Mouse (Mus musculus) heart, postnatal 0 days (tissue): ENCODE results near the gene Dgke. TPM values are rescaled to one million over a fixed set of nuclear protein-coding genes. Genes with fewer than 3 reads are reported as not detected.

Source experiments
- ATAC-seq: fragments of 200-750 bp; cut with Nextera tagmentation; 2 replicates; pipeline ENCODE4 v1.8.0; 2017; ENCODE audit warnings: low read depth, moderate number of reproducible peaks, moderate library complexity; ENCODE audit not compliant: insufficient read depth
- DNase-seq: peaks from one replicate; pipeline ENCODE4 v3.0.0-alpha.2; 2016; ENCODE audit warnings: low spot score
- H3K27ac ChIP-seq: fragments of 300-500 bp; sonication (generic); 2 replicates; pipeline ENCODE4 v1.5.1; 2014; ENCODE audit warnings: low read depth, mild to moderate bottlenecking
- H3K27me3 ChIP-seq: fragments of 300-500 bp; sonication (generic); 2 replicates; pipeline ENCODE4 v1.6.1; 2014; ENCODE audit warnings: low read length, mixed read lengths; ENCODE audit not compliant: control insufficient read depth, insufficient read depth
- H3K36me3 ChIP-seq: fragments of 300-500 bp; sonication (generic); replicated peaks from 2 replicates; pipeline ENCODE4 v1.6.1; 2014; ENCODE audit warnings: low read length, mixed read lengths; ENCODE audit not compliant: control insufficient read depth, insufficient read depth
- H3K4me1 ChIP-seq: fragments of 300-500 bp; sonication (generic); 2 replicates; pipeline ENCODE4 v1.6.1; 2014; ENCODE audit warnings: antibody characterized with exemption; ENCODE audit not compliant: control insufficient read depth, insufficient read depth
- H3K4me2 ChIP-seq: fragments of 300-500 bp; sonication (generic); 2 replicates; pipeline ENCODE4 v1.6.1; 2014; ENCODE audit warnings: low read depth, mild to moderate bottlenecking, low read length, moderate library complexity
- H3K4me3 ChIP-seq: fragments of 300-500 bp; sonication (generic); 2 replicates; pipeline ENCODE4 v1.5.1; 2014; ENCODE audit warnings: low read depth, low read length
- H3K9ac ChIP-seq: fragments of 300-500 bp; sonication (generic); replicated peaks from 2 replicates; pipeline ENCODE4 v1.6.1; 2014; ENCODE audit warnings: low read depth, low read length, mixed read lengths
- H3K9me3 ChIP-seq: fragments of 300-500 bp; sonication (generic); replicated peaks from 2 replicates; pipeline ENCODE4 v1.6.1; 2016; ENCODE audit warnings: low read length; ENCODE audit not compliant: control insufficient read depth
- CTCF ChIP-seq: IDR thresholded peaks from 2 replicates; pipeline ENCODE4 v1.5.1; 2016; ENCODE audit warnings: antibody characterized with exemption, control low read depth, low read depth
- EP300 ChIP-seq: IDR thresholded peaks from 2 replicates; pipeline ENCODE4 v1.6.1; 2016; ENCODE audit warnings: antibody characterized with exemption, low read depth
- WGBS: fragments of 180-500 bp; shearing (Covaris S2); extraction: QIAGEN DNeasy Blood & Tissue Kit; methylation state at CpG from one replicate; pipeline ENCODE4 v1.1.7; 2014; 5-methylcytosine and 5-hydroxymethylcytosine counted together
- polyA plus RNA-seq: library from polyadenylated mRNA; unstranded; fragments of >200 nt; fragmentation: Nextera tagmentation; extraction: Ambion mirVana; gene quantifications from 2 replicates; pipeline ENCODE4 v1.2.1, GENCODE M21; 2015
- total RNA-seq: library from RNA; depleted of rRNA; stranded (reverse); fragments of >200 nt; gene quantifications from 2 replicates; pipeline ENCODE4 v1.2.3, GENCODE M21; 2014; ENCODE audit warnings: low replicate concordance

The Dgke gene
- total and polyA plus RNA-seq, 2 experiments from 2014 or later: 5.3 to 12.6 TPM

- Histone ChIP-seq H3K4me2 (no peak overlapping the region), H3K9me3 (no peaks in the 10 kb centered on the region), H3K4me3 (no peak overlapping the region), H3K9ac (no peak overlapping the region), H3K27me3 (no peaks in the 10 kb centered on the region), H3K4me1 (peaks cover 15% of the 10 kb centered on the region; the same call in 1 of the 2 replicates), H3K36me3 (peaks cover 36% of the 10 kb centered on the region), H3K27ac (peak overlapping the region; percentile 22; the same call in 1 of the 2 replicates)
- TF ChIP-seq EP300: no peak
- TF ChIP-seq CTCF: no peak
- ATAC-seq (no peak), DNase-seq (no peak)
- 34% methylated on average over 7 of the region's 7 CpGs for WGBS
Observed at GRCm38 (mm10) chr11:89021687-89022086, 45.0 kb downstream of the Dgke start.

GRCm38 (mm10) chr11:89020681-89021305 lies 45.9 kb downstream of the Dgke start:
- no peaks in the 10 kb centered on the region for H3K27me3 ChIP-seq
- H3K9ac ChIP-seq: no peak overlapping the region
- H3K4me1 ChIP-seq: peaks cover 15% of the 10 kb centered on the region; the same call in 1 of the 2 replicates
- no peak overlapping the region for H3K4me3 ChIP-seq
- no peak overlapping the region for H3K4me2 ChIP-seq
- 0 out of 2 replicates have a peak overlapping the region, but pooled peaks have one; percentile 22 for H3K27ac ChIP-seq
- no peaks in the 10 kb centered on the region for H3K9me3 ChIP-seq
- H3K36me3 ChIP-seq: peaks cover 45% of the 10 kb centered on the region
- ATAC-seq (peak; percentile 48), DNase-seq (peak; percentile 69)
- WGBS: 52% methylated on average over 9 of the region's 9 CpGs
- TF ChIP-seq CTCF: peak; percentile 69
- TF ChIP-seq EP300: no peak

- Histone ChIP-seq H3K27me3 (no peaks in the 10 kb centered on the region), H3K4me1 (0 out of 2 replicates have a peak, but pooled peaks cover 5% of the 10 kb centered on the region), H3K27ac (no peak overlapping the region), H3K36me3 (peaks cover 77% of the 10 kb centered on the region), H3K9me3 (no peaks in the 10 kb centered on the region), H3K4me3 (no peak overlapping the region), H3K4me2 (no peak overlapping the region), H3K9ac (no peak overlapping the region)
- 68% methylated on average over 9 of the region's 9 CpGs for WGBS
- DNase-seq: no peak
- TF ChIP-seq EP300 (no peak), CTCF (no peak)
- ATAC-seq: no peak
Observed at GRCm38 (mm10) chr11:89017514-89018182, 49.0 kb downstream of the Dgke start.

GRCm38 (mm10) chr11:89012241-89012640 lies 54.4 kb downstream of the Dgke start:
- ATAC-seq (no peak), DNase-seq (no peak)
- H3K4me3 ChIP-seq: no peak overlapping the region
- TF ChIP-seq EP300: no peak
- no peak for TF ChIP-seq CTCF
- no peak overlapping the region for H3K4me2 ChIP-seq
- 87% methylated on average over 5 of the region's 5 CpGs for WGBS
- no peak overlapping the region for H3K27ac ChIP-seq
- H3K9ac ChIP-seq: no peak overlapping the region
- no peaks in the 10 kb centered on the region for H3K4me1 ChIP-seq
- H3K36me3 ChIP-seq: peaks cover 91% of the 10 kb centered on the region
- H3K9me3 ChIP-seq: no peaks in the 10 kb centered on the region
- H3K27me3 ChIP-seq: no peaks in the 10 kb centered on the region

- H3K27ac ChIP-seq: no peak overlapping the region
- H3K9me3 ChIP-seq: no peaks in the 10 kb centered on the region
- H3K36me3 ChIP-seq: peaks cover 85% of the 10 kb centered on the region
- H3K4me3 ChIP-seq: no peak overlapping the region
- H3K4me2 ChIP-seq: no peak overlapping the region
- DNase-seq (no peak), ATAC-seq (no peak)
- H3K4me1 ChIP-seq: no peaks in the 10 kb centered on the region
- TF ChIP-seq CTCF (no peak), EP300 (no peak)
- 81% methylated on average over 7 of the region's 7 CpGs for WGBS
- H3K27me3 ChIP-seq: no peaks in the 10 kb centered on the region
- no peak overlapping the region for H3K9ac ChIP-seq
Observed at GRCm38 (mm10) chr11:89009496-89009895, 57.2 kb downstream of the Dgke start.
